Mouse (Mus musculus): Measurements from ENCODE around the gene Fcer1g.

The Fcer1g gene

DNA sequence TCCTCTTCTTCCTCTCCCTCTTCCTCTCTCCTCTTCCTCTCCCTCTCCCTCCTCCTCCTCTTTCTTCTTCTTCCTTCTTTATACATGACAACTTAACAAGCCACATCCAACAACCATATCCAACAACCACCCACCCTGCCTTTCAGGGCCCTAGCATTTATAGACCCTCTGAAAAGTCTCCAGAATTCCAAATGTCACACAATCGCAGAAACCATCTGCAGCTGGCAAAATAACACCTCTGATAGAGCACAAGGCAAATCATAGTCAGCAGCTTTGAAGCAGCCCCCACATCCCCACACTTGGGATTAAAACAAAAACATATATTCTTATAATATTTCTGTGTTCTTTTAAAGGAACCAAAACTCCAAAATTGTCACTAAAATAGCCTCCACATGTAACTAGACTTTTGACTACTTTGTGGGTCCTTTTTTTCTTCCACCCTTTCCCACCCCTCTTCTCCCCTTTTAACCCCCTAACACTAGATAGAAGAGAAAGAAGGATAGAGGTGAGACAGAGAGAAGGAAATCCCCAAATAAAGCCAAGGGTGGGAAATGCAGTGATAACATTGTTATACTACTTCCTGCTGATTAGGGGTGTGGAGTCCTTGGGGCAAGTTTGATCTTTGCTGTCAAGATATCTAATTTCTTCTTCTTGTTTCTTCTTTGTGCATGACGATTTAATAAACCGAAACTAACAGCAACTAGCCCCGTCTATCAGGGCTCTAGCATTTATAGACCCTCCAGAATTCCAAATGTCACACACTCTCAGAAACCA is 32.0 kb upstream of the Fcer1g start:
- DNase-seq (ENCODE audit: low spot score in 2 of 2): no peak

DNA sequence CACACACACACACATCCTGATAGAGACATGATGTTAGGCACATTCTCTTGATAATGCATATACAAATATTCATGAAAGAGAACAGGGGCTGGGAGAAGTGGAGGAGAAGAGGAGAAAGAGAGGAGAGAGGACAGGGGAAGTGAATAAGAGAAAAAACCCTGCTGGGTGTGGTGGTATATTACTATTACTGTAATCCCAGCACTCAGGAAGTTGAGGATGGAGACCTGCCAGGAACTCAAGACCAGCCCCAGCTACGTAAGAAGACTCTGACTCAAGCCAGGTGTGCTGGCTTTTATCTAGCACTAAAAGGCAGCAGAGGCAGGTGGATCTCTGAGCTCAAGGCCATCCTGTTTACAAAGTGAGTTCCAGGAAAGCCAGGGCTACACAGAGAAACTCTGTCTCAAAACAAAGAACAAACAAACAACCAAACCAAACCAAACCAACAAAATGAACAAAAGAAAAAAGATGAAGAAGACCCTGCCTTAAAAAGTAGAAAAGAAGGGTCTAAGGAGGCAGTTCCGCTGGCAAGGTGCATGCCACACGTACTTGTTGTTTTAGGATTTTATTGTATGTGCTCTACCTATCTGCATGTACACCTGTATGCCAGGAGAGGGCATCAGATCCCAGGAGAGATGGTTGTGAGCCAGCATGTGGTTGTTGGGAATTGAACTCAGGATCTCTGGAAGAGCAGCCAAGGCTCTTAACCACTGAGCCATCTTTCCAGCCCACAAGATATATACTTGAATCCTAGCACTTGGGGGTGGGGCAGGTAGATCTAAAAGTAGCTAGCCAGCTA is 29.7 kb upstream of the Fcer1g start:
- DNase-seq (ENCODE audit: low spot score in 2 of 2): no peak

DNA sequence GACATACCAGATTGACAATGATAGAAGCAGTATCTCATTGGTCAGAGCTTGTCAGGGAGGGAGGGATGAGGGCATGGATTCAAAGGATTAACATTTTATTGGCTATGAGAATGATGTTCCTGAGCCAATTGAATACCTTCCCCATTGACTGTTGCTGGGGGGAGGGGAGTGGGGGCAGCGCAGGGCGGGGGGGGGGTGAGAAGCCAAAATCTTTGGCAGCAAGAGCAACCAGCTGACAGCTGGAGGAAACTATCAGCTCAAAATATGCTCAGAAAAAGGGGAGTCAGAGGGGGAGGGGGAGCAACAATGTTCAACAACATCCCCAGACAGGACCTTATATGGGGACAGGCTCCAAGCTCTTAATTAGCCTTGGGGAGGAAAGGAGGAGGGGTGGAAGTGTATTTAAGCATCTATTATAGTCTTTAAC is 29.0 kb upstream of the Fcer1g start:
- DNase-seq (ENCODE audit: low spot score in 2 of 2): peak in 1 of 2 experiments; percentile 50

DNA sequence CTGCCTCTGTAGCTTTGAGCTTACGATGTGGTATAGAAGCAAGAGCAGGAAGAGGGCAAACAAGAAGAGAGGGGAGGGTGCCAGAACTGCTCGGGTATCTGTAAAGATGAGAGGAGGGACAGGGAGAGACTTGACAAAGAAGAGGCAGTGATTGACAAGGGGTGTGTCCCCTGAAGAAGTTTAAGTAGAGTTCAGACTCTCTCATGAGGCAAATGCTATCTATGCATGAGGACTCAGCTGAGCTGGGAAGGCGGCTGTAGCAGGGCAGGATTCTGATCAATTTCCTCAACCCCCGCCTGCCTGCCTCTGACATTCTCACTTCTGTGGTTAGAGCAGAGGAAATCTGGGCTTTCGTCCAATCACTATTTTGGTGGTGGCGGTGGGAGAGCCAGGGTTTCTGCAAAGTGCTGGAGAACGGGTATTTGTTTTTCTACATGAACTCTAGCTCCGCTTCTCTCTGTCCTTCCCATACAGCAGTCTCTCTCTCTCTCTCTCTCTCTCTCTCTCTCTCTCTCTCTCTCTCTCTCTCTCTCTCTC is 28.5 kb upstream of the Fcer1g start:
- peak; percentile 85 to 87 for DNase-seq (ENCODE audit: low spot score in 2 of 2)

DNA sequence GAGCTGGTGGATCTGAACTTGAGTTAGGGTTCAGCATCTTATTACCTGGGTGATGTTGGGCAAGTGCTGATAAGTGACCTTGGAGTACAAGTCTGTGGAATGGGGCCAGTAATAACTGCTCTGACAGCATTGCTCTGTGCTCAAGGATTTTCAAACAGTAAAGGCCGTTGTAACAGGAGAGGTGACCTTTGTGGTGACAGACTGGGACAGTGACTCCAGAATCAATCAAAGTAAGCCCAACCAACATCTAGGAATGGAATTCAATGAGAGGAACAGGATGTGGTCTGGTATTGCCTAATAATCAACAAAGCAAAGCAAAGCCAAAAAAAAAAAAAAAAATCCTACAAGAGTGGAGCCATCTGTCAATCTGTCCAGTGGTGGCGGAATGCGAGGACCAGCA is 26.2 kb upstream of the Fcer1g start:
- no peak for DNase-seq (ENCODE audit: low spot score in 2 of 2)

DNA sequence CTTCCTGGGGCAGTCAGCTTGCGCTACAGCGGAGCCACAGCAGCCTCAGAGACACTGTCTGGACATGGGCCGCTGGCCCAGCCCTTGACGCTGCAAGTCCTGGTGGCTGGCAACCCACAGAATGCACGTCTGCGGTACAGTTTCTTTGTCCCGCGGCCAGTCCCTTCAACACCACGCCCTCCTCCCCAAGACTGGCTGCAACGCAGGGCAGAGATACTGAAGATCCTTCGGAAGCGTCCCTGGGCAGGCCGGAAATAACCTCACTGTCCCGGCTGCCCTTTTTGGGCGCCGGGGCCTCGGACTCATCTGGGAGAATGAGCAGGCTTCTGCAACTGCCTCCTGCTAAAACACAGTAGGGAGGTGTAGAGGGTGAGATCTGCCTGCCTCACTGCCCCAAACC is 24.8 kb upstream of the Fcer1g start:
- DNase-seq (ENCODE audit: low spot score in 2 of 2): no peak

DNA sequence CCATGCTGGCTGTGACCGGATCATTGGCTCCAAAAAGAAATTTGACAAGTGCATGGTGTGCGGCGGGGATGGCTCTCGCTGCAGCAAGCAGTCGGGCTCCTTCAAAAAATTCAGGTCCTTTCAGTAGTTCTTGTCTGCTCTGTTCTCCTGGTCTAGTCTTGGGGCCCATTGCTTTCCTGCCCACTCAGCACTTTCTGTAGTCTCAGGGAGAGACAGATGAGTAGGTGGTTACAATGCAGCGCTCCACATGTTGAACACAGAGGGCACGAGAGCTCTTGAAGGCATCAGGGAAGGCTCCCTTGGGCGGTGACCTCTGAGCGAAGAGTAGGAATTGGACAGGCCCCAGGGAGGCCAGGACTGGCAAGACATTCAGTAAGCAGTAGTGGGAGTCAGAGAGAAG is 23.6 kb upstream of the Fcer1g start:
- no peak for DNase-seq (ENCODE audit: low spot score in 2 of 2)

DNA sequence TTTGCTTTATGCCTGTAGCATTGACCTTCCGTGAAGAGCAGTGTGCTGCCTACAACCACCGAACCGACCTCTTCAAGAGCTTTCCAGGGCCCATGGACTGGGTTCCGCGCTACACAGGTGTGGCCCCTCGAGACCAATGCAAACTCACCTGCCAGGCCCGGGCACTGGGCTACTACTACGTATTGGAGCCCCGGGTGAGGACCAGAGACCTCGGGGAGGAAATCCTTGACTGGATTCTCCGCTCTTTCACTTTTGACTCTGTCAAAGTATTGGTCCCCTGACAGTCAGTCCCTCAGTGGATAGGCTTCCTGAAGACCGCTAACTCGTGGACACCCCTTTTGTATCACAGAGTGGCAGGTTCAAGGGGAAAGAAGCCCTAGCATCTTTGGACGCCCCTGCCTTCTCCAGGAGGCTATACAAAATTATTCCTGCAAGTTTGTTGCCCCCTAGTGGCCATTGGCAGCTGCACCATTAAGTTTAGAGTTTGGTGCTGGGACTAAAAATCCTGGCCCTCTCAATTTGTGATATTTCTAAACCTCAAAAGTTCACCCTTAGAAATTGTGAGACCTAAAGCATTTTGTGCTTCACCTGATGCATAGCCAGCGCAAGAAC is 22.9 kb upstream of the Fcer1g start:
- DNase-seq (ENCODE audit: low spot score in 2 of 2): peak; percentile 72 to 77

DNA sequence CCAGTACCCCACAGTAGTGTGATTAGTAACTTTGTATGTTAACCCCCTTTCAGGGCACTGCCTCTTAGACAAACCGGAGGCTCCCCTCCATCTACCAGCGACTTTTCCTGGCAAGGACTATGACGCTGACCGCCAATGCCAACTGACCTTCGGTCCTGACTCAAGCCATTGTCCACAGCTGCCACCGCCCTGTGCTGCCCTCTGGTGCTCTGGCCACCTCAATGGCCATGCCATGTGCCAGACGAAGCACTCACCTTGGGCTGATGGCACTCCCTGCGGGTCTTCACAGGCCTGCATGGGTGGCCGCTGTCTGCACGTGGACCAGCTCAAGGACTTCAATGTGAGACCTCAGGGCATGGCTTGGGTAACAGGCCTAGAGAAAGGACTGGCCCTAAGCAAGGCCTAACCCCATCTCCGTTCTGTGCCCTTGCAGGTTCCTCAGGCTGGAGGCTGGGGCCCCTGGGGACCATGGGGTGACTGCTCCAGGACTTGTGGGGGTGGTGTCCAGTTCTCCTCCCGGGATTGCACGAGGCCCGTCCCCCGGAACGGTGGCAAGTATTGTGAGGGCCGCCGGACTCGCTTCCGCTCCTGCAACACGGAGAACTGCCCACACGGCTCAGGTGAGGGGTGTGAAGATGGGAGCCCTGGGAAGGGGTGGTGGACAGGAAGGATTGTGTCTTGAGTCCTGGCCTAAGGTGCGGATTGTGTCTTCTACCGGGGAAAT is 22.1 kb upstream of the Fcer1g start:
- DNase-seq (ENCODE audit: low spot score in 2 of 2): no peak

DNA sequence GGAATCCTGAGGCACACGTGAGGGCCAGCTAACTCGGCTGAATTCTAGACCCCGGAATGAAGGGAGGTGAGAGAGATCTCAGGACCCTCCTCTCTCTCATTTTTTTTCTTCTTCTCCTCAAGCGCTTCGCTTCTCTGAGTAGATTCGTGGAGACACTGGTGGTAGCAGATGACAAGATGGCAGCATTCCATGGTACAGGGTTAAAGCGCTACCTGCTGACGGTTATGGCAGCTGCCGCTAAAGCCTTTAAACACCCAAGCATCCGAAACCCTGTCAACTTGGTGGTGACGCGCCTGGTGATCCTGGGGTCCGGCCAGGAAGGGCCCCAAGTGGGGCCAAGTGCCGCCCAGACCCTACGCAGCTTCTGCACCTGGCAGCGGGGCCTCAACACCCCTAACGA is 18.2 kb upstream of the Fcer1g start:
- DNase-seq (ENCODE audit: low spot score in 2 of 2): no peak

DNA sequence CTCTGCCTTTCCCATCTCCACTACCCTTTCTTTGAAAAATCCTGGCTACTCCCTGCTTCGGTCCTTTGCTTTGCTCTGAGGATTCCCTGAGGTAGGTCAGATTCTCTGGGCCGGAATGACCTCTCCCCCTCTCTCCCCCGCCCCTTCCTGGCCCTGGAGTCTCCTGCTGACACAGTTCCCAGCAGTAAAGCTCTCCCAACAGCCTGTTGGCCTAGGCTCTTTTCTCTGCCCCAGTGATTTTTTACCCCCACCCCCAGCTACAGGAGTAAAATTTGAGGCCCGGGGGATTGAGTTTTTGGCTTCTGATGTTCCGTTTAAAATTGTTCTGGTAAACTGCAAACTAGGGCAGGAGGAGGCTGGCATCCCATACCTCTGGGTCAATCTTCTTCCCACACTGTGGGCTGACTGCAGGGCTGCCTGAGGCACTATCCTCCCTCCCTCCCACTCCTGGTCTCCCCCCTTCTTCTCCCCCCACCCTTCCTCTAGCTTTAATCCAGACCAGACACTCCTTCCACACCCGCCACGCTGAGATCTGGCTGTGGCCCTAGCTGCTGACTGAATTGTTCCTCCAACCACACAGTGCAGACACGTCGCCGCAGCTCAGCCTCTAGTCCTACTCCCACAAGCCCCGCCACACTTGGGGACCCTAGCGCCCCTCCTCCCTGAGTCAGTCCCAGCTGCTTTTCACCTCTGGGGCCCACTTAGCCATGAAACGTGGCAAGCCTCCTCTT is 17.6 kb upstream of the Fcer1g start:
- no peak for DNase-seq (ENCODE audit: low spot score in 2 of 2)

DNA sequence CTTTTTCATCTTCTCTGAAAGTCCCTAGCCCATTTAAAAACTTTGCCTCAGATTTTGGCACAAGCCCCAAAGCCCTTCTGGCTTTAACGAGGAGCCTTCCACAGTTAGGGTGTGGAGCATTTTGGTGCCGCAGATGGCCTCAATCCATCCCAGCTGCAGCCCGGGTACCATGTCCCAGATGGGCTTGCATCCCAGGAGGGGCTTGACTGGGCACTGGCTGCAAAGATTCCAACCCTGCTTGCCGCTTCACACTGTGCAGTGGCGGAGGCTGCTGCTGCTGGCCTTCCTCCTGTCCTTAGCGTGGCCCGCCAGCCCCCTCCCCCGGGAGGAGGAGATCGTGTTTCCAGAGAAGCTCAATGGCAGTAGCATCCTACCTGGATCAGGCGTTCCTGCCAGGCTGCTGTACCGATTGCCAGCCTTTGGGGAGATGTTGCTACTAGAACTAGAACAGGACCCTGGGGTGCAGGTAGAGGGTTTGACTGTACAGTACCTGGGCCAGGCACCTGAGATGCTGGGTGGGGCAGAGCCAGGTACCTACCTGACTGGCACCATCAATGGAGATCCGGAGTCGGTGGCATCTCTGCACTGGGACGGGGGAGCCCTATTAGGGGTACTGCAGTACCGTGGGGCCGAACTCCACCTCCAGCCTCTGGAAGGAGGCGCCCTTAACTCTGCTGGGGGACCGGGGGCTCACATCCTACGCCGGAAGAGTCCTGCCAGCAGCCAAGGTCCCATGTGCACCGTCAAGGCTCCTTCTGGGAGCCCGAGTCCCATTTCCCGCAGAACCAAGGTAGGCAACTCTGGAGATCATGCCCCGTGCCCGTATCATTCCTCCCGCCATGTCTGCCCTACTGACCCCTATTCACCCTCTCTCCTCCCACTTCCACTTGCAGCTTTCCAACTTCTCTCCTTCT is 16.8 kb upstream of the Fcer1g start, which contains the start of gene Ndufs2:
Ndufs2 (minus strand) TSS at position 709 of the 914 bp plus-strand sequence.
- DNase-seq (ENCODE audit: low spot score in 2 of 2): no peak

DNA sequence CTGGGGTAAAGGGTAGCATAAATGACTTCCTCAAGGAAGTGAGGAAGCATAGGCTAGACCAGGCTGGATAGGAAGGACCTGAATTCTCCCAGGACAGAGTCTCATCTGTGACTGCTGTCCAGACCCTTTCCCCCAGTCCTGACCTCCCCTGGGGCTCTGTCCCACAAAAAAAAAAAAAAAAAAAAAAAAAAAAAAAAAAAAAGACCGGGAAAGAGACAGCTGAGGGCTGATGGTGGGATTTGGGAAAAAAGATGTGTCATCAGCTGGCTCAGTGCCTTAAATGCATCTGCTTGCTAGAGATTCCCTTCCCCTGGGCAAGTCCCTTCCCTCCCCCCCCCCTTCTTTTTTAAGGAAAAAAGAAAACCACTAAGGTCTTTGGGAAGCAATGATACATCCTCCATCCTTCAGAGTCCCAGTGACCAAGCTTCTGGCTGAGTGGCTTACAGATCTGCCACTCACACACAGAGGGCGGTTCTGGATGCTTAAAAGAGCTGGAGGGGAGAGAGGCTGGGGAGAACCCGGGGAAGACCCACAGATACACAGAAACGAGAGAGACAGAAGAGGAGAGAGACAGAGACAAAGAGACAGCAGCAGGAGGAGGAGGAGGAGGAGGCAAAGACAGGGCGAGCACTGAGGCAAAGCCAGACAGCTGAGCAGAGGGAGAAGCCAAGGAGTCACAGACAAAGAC is 15.9 kb upstream of the Fcer1g start, which contains the start of gene Adamts4:
Adamts4 (plus strand) TSS at position 509 of the 688 bp plus-strand sequence.
- peak in 1 of 2 experiments; percentile 63 for DNase-seq (ENCODE audit: low spot score in 2 of 2)

DNA sequence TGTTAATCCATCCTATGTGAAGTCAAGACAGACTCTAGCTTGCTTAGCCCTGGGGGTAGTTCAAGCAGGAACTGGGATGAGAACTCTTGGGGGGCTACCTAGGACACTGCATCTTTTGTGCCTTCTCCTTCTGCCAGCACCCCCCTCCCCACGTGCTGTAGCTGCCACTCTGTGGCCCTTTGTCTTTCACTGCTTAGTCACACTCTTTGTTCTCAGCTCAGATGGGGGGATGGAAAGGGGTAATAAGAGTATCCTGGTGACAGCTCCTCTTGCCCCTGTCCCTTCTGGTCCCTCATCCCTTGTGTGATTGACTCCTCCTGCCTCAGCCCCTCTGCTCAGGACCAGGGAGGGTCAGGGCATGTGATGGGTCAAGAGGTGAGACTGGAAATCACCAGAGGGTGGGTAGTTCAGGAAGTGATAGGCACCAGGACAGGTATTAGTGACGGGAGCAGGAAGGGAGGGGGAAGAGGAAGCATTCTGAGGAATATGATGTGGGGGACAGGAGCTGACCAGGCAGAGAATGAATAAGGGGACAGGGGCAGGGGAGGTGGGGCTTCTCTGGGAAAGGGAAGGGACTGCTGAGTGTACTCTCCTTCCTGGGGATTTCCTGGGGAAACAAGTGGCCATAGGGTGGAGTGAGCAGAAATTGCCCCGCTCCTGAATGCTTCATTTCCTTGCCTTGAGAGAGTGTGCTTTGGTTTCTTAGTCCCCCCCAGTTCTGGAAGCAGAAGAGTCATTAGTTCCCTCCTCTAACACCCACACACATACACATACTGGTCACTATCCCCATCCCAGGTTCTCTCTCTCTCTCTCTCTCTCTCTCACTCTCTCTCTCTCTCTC is 14.4 kb upstream of the Fcer1g start:
- DNase-seq (ENCODE audit: low spot score in 2 of 2): no peak

DNA sequence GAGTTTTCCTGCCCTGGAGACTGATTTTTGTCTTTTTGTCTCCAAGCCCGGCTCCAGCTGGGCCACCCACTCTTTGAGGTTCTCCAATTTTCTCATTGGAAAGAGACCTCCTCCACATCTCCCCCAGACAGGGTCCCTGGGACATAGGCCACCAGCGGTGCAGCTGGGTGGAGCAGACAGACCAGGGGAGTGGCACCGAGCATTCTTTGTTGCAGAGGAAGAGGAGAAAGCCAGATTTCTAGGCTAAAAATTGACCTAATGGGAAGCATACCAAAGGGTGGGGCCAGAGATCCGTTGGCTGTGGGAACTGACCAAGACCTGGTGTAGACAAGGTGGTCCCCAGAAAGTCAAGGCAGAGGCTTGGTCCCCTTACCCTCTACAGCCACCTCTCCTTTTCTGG is 13.8 kb upstream of the Fcer1g start:
- DNase-seq (ENCODE audit: low spot score in 2 of 2): no peak

DNA sequence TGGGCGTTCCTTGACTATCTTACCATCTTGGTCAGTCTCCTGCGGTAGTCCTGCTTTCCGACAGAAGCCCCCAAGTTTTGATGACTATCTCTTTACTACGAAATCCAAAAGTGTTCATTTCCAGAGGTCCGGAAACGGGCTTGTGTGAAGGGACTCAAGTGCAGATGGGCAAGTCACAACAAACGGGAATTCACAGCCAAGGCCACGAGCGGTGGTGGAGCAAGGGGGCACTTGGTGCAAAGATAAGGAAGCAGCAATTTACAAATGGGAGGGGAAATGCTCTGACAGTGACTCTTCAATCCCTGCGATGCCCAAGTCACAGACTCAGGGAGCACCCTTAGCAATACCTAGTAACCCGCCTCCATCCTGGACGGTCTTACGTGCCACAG is 13.3 kb upstream of the Fcer1g start:
- DNase-seq (ENCODE audit: low spot score in 2 of 2): no peak

DNA sequence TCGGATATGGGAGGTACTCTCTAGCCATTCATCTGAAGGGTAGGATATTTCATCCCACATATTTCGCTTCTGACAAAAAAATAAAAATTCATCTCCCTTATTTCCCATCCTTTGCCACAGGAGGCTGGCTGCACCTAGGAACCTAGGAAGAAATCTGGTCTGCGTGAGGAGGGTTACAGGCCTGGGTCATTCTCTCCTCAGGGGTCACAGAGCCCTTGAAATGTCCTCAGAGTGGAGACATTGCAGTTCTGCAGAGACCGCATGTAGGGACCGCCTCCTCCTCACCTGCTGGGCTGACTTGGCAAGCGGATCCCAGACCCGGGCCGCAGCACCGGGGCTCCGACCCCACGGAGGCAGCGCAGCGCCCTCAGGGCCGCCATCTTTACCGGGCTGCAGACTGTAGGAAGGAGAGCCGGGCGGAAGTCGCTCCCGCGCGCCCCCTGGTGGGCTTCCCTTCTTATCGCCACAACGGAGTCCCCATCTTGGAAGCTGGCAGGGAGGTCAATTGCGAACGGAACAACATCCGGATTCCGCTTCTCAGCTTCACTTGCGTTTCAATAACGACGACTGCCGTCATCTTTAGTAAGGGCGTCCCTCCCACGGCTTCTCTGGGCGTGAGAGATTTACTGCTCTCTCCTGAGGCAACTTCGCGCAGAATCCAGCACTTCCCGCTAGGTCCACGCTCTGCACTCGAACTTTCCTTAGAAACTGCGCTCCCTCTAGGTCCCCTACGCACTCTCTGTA is 12.7 kb upstream of the Fcer1g start:
- peak; percentile 97 to 98 for DNase-seq (ENCODE audit: low spot score in 2 of 2)

DNA sequence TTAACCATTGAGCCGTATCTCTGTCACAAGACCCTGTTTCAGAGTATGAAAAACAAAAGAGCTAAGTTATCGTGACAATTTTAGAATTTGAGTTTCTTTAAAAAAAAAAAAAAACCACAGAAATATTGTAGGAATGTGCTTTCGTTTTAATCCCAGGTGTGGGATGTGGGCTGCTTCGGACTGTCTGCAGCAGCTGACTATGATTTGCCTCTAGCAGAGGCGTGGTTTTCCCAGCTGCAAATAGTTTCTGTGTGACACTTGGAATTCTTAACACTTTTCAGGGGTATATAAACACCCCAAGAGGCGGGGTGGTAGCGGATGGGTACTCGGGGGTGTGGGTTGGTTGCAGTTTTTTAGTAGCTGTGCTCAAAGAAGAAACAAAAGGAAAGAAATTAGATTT is 11.2 kb upstream of the Fcer1g start:
- DNase-seq (ENCODE audit: low spot score in 2 of 2): no peak

Measured in right cerebral cortex, adult 2 months (tissue).